Mouse (Mus musculus) heart, embryonic 14.5 days (tissue): Measurements from ENCODE around the gene Gpd1l. TPM values are rescaled to one million over a fixed set of nuclear protein-coding genes. Genes with fewer than 3 reads are reported as not detected.
"Not testable (repeated sequence)": the region's sequence is repeated elsewhere in the genome, so short reads cannot be mapped to it uniquely, and the experiment has no call there.

Experiments used
- ATAC-seq: fragments of 200-750 bp; cut with Nextera tagmentation; 2 replicates; pipeline ENCODE4 v1.8.0; 2017; ENCODE audit warnings: low read depth, moderate TSS enrichment; ENCODE audit not compliant: insufficient number of reproducible peaks, insufficient read depth, low FRiP score
- H3K27ac ChIP-seq, 2 experiments: fragments of 200-500 bp in 1 of 2; fragments of 300-500 bp in 1 of 2; sonication (generic) in 1 of 2; replicated peaks in 1 of 2; 2 replicates each; pipeline ENCODE4 v1.5.1; 2012 to 2014; ENCODE audit warnings: low read depth in 2 of 2, low read length in 2 of 2, control low read depth in 1 of 2, mild to moderate bottlenecking in 1 of 2, mixed read lengths in 1 of 2; ENCODE audit not compliant: control insufficient read depth in 1 of 2, insufficient read depth in 1 of 2
- H3K27me3 ChIP-seq: fragments of 300-500 bp; sonication (generic); 2 replicates; pipeline ENCODE4 v1.6.1; 2014; ENCODE audit warnings: mild to moderate bottlenecking, low read length, control low read depth; ENCODE audit not compliant: control insufficient read depth, insufficient read depth
- H3K36me3 ChIP-seq: fragments of 300-500 bp; sonication (generic); 2 replicates; pipeline ENCODE4 v1.6.1; 2014; ENCODE audit warnings: mild to moderate bottlenecking, control low read depth, low read length, mixed read lengths; ENCODE audit not compliant: control insufficient read depth, insufficient read depth
- H3K4me1 ChIP-seq, 2 experiments: fragments of 200-500 bp in 1 of 2; fragments of 300-500 bp in 1 of 2; sonication (generic) in 1 of 2; 2 replicates each; pipeline ENCODE4 v1.6.1; 2012 to 2014; ENCODE audit warnings: low read length in 2 of 2, control low read depth in 1 of 2, mixed read lengths in 1 of 2; ENCODE audit not compliant: control insufficient read depth in 2 of 2, insufficient read depth in 2 of 2
- H3K4me2 ChIP-seq: fragments of 300-500 bp; sonication (generic); 2 replicates; pipeline ENCODE4 v1.6.1; 2014; ENCODE audit warnings: mild to moderate bottlenecking, low read length
- H3K4me3 ChIP-seq, 2 experiments: fragments of 200-500 bp in 1 of 2; fragments of 300-500 bp in 1 of 2; sonication (generic) in 1 of 2; 2 replicates each; pipeline ENCODE4 v1.5.1; 2012 to 2014; ENCODE audit warnings: low read length in 2 of 2, mild to moderate bottlenecking in 2 of 2, control low read depth in 1 of 2, low read depth in 1 of 2, moderate library complexity in 1 of 2; ENCODE audit not compliant: control insufficient read depth in 1 of 2, insufficient read depth in 1 of 2
- H3K9ac ChIP-seq: fragments of 300-500 bp; sonication (generic); 2 replicates; pipeline ENCODE4 v1.6.1; 2014; ENCODE audit warnings: mild to moderate bottlenecking, low read length
- H3K9me3 ChIP-seq: fragments of 300-500 bp; sonication (generic); 2 replicates; pipeline ENCODE4 v1.6.1; 2016; ENCODE audit warnings: low read length, control low read depth; ENCODE audit not compliant: control insufficient read depth
- WGBS: fragments of 180-500 bp; shearing (Covaris S2); extraction: QIAGEN DNeasy Blood & Tissue Kit; methylation state at CpG from one replicate; pipeline ENCODE4 v1.1.7; 2014; 5-methylcytosine and 5-hydroxymethylcytosine counted together
- polyA plus RNA-seq: library from polyadenylated mRNA; unstranded; fragments of >200 nt; fragmentation: Nextera tagmentation; extraction: Ambion mirVana; gene quantifications from 2 replicates; pipeline ENCODE4 v1.2.1, GENCODE M21; 2014

Gpd1l gene
- polyA plus RNA-seq, result 13.9 and 14.6 TPM in 2 replicates

GRCm38 (mm10) chr9:114933723-114934171 is at the start of gene Gpd1l:
Gene Gpd1l, minus strand, starts transcription at chr9:114933987.
- under 1% methylated on average over 30 of the region's 30 CpGs for WGBS

GRCm38 (mm10) chr9:114982689-114983360 is 49.0 kb upstream of the Gpd1l start, which contains the start of gene Rps27rt:
Gene Rps27rt, minus strand, starts transcription at chr9:114982739.
- no peak within 1 kb of the TSS for H3K27ac ChIP-seq
- no peaks in the 10 kb centered on the region for H3K27me3 ChIP-seq
- no peak within 1 kb of the TSS for H3K9ac ChIP-seq
- H3K4me1 ChIP-seq, result peaks cover 3 to 11% of the 10 kb centered on the region in 2 experiments; a peak in 3 of 4 replicates
- no peaks in the 10 kb centered on the region for H3K36me3 ChIP-seq
- no peak within 1 kb of the TSS for H3K4me3 ChIP-seq
- ATAC-seq, result no peak
- WGBS, result 88% methylated on average over 16 of the region's 16 CpGs
- no peak within 1 kb of the TSS for H3K4me2 ChIP-seq
- no peaks in the 10 kb centered on the region for H3K9me3 ChIP-seq

More at GRCm38 (mm10) chr9:114933723-114934171, at the start of gene Gpd1l:
- H3K36me3 ChIP-seq, result no peaks in the 10 kb centered on the region
- peak within 1 kb of the TSS; percentile 64 to 76 for H3K27ac ChIP-seq
- ATAC-seq, result peak; percentile 98
- peaks cover 7 to 13% of the 10 kb centered on the region in 2 experiments; a peak in 3 of 4 replicates for H3K4me1 ChIP-seq
- H3K4me2 ChIP-seq, result peak within 1 kb of the TSS; percentile 98
- peak within 1 kb of the TSS; percentile 83 for H3K9ac ChIP-seq
- peak within 1 kb of the TSS; percentile 69 to 76 for H3K4me3 ChIP-seq
- no peaks in the 10 kb centered on the region for H3K27me3 ChIP-seq
- no peaks in the 10 kb centered on the region for H3K9me3 ChIP-seq

DNA sequence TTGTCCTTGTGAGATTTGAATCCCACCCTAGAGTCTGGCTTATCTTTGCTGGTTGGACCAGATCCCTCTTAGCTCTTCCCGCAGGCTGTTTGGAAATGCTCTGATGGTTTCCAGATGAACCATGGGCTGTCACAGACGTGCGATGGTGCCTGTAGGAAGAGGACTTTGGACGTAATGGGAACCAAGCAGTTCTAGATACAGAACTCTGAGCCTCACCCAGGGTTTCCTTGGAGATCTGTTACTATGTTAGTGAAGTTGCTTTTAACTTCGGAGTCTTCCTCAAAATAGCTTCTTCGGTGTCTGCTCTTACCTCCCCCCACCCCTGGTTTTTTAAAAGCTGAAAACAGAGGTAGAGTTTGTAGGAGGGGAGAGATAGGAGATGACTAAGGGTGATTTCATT is 46.2 kb upstream of the Gpd1l start:
- Histone ChIP-seq H3K27ac (no peak overlapping the region), H3K27me3 (no peaks in the 10 kb centered on the region), H3K9ac (no peak overlapping the region), H3K9me3 (no peaks in the 10 kb centered on the region), H3K4me3 (peak overlapping the region in 1 of 2 experiments; percentile 87; a peak in 1 of 4 replicates), H3K36me3 (no peaks in the 10 kb centered on the region), H3K4me1 (peaks cover 7 to 18% of the 10 kb centered on the region in 2 experiments; a peak in 3 of 4 replicates), H3K4me2 (peak overlapping the region; percentile 85; the same call in 1 of the 2 replicates)
- ATAC-seq, result no peak
- 23% methylated on average over 6 of the region's 6 CpGs for WGBS

DNA sequence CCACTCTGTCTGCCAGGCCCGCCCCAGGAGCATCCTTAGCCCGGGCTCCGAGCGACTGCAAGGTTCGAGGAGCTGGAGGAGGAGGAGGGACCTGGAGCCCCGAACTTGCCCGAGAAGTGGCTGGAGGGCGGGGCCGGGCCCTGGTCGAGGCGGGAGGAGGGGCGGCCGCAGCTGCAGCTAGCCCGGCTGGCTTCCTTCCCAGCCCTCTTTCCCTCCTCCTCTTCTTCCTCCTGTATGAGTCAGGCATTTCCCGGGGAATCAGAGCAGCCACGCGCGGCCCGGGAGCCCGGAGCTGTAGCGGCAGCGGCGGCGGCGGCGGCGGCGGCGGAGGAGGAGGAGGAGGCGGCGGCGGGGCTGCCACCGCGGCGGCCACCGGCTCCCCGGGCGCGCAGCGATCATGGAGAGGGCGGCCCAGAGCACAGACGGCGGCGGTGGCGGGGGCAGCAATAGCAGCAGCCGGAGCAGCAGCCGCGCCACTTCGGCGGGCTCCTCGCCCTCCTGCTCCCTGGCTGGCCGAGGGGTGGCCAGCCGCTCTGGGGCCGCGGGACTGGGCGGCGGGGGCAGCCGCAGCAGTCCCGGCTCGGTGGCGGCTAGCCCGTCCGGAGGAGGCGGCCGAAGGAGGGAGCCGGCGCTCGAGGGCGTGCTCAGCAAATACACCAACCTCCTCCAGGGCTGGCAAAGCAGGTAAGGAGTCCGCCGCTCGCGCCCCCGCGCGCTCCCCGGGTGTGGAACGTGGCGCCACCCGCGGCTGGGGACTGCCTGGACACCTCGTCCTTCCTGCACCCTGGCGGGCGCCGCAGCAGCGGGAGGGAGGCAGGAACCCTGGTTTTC is 44.7 kb upstream of the Gpd1l start, which contains the start of gene Osbpl10:
Gene Osbpl10 (plus strand): TSS at position 289 of the 831 bp plus-strand sequence.
- Histone ChIP-seq H3K27me3 (no peaks in the 10 kb centered on the region), H3K27ac (peak within 1 kb of the TSS; percentile 9 to 80; a peak in 2 of 4 replicates), H3K9ac (peak within 1 kb of the TSS; percentile 85), H3K4me2 (peak within 1 kb of the TSS; percentile 85), H3K9me3 (no peaks in the 10 kb centered on the region), H3K4me1 (peaks cover 7 to 18% of the 10 kb centered on the region in 2 experiments; a peak in 3 of 4 replicates), H3K36me3 (no peaks in the 10 kb centered on the region), H3K4me3 (peak within 1 kb of the TSS; percentile 77 to 87)
- under 1% methylated on average over 60 of the region's 86 CpGs for WGBS
- peak; percentile 82 for ATAC-seq

DNA sequence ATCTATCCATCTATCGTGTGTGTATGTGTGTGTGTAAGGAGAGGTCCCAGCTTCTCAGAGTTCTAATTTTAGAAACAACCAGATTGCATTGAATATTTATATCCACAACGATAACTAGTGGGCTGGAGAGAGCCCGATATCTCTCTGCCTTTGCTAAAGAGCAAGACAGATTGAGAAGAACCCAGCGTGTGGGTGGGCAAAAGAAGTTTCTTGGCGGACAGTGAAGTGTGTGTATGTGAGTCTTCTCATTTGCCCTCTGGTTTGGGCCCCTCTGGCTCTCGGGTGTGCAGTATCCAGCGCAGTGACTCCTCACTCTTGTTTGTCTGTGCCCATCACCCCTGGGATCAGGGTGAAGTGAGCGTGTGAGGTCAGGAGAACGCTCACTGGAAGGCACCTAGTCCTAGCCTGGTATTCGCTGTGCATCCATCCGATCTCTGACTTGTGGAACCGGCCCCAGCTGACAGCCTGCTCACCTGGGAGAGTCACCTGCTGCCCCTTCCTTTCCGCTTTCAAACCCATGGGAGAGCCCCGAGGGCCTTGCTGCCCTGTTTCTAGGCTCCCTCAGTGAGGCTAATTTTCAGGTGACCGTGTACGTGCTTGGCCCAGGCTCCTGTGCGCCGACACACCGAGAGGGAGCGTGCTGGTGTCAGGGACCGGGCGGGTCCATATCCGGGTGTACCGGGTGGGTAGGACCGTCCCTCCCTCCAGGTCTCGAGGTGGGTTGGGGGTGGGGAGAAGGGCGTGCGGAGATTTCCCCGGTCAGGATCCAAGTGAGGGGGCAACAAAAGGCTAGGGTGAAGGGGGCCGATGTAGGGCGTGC is 43.9 kb upstream of the Gpd1l start:
- peak; percentile 13; the same call in 1 of the 2 replicates for ATAC-seq
- Histone ChIP-seq H3K4me3 (peak overlapping the region; percentile 77 to 87), H3K9ac (peak overlapping the region; percentile 85), H3K4me2 (peak overlapping the region; percentile 85), H3K9me3 (no peaks in the 10 kb centered on the region), H3K27me3 (no peaks in the 10 kb centered on the region), H3K36me3 (no peaks in the 10 kb centered on the region), H3K27ac (peak overlapping the region in 1 of 2 experiments; percentile 80; a peak in 2 of 4 replicates), H3K4me1 (peaks cover 7 to 18% of the 10 kb centered on the region in 2 experiments; a peak in 3 of 4 replicates)
- WGBS, result 3% methylated on average over 31 of the region's 31 CpGs

GRCm38 (mm10) chr9:114966286-114966685 is 32.5 kb upstream of the Gpd1l start:
- not testable (repeated sequence) for ATAC-seq, H3K4me3 ChIP-seq, H3K4me1 ChIP-seq, H3K9me3 ChIP-seq, H3K4me2 ChIP-seq, H3K9ac ChIP-seq, H3K36me3 ChIP-seq, H3K27me3 ChIP-seq, H3K27ac ChIP-seq
- WGBS, result 88% methylated on average over 7 of the region's 7 CpGs

DNA sequence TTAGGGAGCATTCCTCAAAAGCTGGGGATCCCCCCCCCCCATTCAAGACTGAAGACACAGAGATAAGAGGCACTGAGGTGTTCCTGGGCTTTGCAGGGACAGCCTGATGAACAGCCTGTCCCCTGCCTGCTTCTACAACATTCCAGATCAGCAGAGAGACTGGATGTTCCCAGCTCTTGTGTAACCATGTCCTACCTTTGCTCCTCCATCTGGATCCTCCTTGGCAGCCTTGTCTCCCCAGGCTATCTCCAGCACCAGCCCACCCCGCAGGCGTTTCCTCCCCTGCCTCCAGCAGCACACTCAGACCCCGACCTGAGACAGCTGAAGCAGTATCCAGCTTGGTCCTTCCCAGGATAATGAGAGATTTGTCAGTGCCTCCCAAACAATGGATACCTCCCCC is 30.3 kb upstream of the Gpd1l start:
- 49% methylated on average over 3 of the region's 3 CpGs for WGBS
- H3K36me3 ChIP-seq, result no peaks in the 10 kb centered on the region
- no peak overlapping the region for H3K4me2 ChIP-seq
- H3K9me3 ChIP-seq, result 0 out of 2 replicates have a peak, but pooled peaks cover 3% of the 10 kb centered on the region
- no peak overlapping the region for H3K9ac ChIP-seq
- H3K27ac ChIP-seq, result no peak overlapping the region
- no peak overlapping the region for H3K4me3 ChIP-seq
- H3K4me1 ChIP-seq, result no peaks in the 10 kb centered on the region
- H3K27me3 ChIP-seq, result no peaks in the 10 kb centered on the region
- no peak for ATAC-seq
